Mouse (Mus musculus): ENCODE data around the gene Mief2. TPM values are rescaled to one million over a fixed set of nuclear protein-coding genes. Genes with fewer than 3 reads are reported as not detected.

The Mief2 gene
- total RNA-seq (2014; rRNA removed), result 35.7 and 40.4 TPM in 2 replicates
- polyA plus RNA-seq (2015; fragmentation: Nextera tagmentation; extraction: Ambion mirVana), result 25.4 and 26.5 TPM in 2 replicates

DNA sequence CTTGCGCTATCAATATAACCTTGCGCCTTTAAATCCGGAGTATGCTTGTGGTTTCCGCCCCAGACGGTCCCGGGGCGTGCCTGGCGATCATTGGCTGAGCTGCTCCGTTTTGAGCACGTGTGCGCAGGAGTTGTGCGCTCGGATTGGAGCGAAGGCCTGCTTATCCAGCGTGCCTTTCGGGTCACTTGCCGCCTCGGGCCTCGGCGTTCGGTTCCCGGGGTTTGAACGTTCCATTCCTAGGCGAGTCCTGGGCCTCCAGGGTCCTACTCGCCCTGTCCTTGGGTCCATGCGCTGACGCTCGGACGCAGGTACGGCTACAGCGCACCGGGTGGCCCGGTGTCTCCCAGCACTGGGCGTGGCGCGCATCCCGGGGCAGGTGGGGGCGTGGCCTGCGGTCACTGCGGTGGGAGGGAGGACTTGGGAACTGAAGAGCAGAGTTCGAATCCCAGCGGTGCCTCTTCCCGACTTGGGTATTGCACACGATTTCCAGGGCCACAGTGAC is at the start of gene Mief2:
Gene Mief2, plus strand, starts transcription at position 139 of the 502 bp plus-strand sequence.
- Histone ChIP-seq H3K9ac (peak within 1 kb of the TSS; percentile 78), H3K9me3 (ENCODE audit: low read length) (no peaks in the 10 kb centered on the region), H3K4me2 (ENCODE audit: low read depth) (peak within 1 kb of the TSS; percentile 73), H3K4me1 (ENCODE audit: insufficient read depth) (peaks cover 10% of the 10 kb centered on the region), H3K27ac (ENCODE audit: low read depth, low read length) (peak within 1 kb of the TSS; percentile 90), H3K4me3 (ENCODE audit: low read depth, low read length) (peak within 1 kb of the TSS; percentile 71), H3K27me3 (ENCODE audit: insufficient read depth, low read length) (no peaks in the 10 kb centered on the region), H3K36me3 (ENCODE audit: insufficient read depth) (peaks cover 44% of the 10 kb centered on the region)
- under 1% methylated on average over 44 of the region's 44 CpGs for WGBS
- ATAC-seq (peak; percentile 98), DNase-seq (peak; percentile 97)
- TF ChIP-seq CTCF (IDR thresholded peaks at IDR 0.05; ENCODE audit: low read depth), result no peak

DNA sequence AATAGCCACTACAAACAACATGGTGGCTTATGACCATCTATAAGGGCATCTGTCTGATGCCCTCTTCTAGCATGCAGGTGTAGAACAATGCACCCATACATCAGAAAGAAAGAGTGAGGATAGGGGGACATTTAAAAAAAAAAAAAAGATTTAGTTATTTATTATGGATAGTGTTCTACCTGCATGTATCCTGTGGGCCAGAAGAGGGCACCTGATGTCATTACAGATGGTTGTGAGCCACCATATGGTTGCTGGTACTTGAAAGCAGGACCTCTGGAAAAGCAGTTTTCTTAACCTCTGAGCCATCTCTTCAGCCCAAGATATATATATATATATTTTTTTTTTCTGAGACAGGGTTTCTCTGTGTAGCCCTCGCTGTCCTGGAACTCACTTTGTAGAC is 32.0 kb upstream of the Mief2 start:
- no peak overlapping the region for H3K27ac ChIP-seq (ENCODE audit: low read depth, low read length)
- no peaks in the 10 kb centered on the region for H3K27me3 ChIP-seq (ENCODE audit: insufficient read depth, low read length)
- no peaks in the 10 kb centered on the region for H3K36me3 ChIP-seq (ENCODE audit: insufficient read depth)
- no peak for TF ChIP-seq CTCF (IDR thresholded peaks at IDR 0.05; ENCODE audit: low read depth)
- H3K9ac ChIP-seq, result no peak overlapping the region
- DNase-seq, result no peak
- H3K9me3 ChIP-seq (ENCODE audit: low read length), result no peaks in the 10 kb centered on the region
- no peak overlapping the region for H3K4me2 ChIP-seq (ENCODE audit: low read depth)
- 92% methylated on average over 1 of the region's 1 CpGs for WGBS
- no peak for ATAC-seq
- no peak overlapping the region for H3K4me3 ChIP-seq (ENCODE audit: low read depth, low read length)
- H3K4me1 ChIP-seq (ENCODE audit: insufficient read depth), result peaks cover 17% of the 10 kb centered on the region

DNA sequence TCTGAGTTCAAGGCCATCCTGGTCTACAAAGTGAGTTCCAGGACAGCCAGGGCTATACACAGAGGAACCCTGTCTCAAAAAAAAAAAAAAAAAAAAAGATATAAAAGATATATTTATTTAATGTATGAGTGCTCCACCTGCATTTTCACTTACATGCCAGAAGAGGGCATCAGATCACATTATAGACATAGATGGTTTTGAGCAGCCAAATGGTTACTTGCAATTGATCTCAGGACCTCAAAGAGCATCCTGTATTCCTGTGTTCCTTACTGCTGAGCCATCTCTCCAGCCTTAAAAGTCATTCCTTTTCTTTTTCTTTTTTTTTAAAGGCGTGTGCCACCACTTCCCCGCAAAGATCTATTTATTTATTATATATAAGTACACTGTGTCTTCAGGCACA is 30.6 kb upstream of the Mief2 start:
- ATAC-seq, result no peak
- TF ChIP-seq CTCF (IDR thresholded peaks at IDR 0.05; ENCODE audit: low read depth), result peak; percentile 48
- WGBS, result 69% methylated on average over 2 of the region's 2 CpGs
- Histone ChIP-seq H3K27ac (ENCODE audit: low read depth, low read length) (no peak overlapping the region), H3K4me2 (ENCODE audit: low read depth) (no peak overlapping the region), H3K27me3 (ENCODE audit: insufficient read depth, low read length) (no peaks in the 10 kb centered on the region), H3K36me3 (ENCODE audit: insufficient read depth) (no peaks in the 10 kb centered on the region), H3K4me3 (ENCODE audit: low read depth, low read length) (no peak overlapping the region), H3K9ac (no peak overlapping the region), H3K9me3 (ENCODE audit: low read length) (no peaks in the 10 kb centered on the region), H3K4me1 (ENCODE audit: insufficient read depth) (peaks cover 18% of the 10 kb centered on the region)
- DNase-seq, result peak; percentile 30

DNA sequence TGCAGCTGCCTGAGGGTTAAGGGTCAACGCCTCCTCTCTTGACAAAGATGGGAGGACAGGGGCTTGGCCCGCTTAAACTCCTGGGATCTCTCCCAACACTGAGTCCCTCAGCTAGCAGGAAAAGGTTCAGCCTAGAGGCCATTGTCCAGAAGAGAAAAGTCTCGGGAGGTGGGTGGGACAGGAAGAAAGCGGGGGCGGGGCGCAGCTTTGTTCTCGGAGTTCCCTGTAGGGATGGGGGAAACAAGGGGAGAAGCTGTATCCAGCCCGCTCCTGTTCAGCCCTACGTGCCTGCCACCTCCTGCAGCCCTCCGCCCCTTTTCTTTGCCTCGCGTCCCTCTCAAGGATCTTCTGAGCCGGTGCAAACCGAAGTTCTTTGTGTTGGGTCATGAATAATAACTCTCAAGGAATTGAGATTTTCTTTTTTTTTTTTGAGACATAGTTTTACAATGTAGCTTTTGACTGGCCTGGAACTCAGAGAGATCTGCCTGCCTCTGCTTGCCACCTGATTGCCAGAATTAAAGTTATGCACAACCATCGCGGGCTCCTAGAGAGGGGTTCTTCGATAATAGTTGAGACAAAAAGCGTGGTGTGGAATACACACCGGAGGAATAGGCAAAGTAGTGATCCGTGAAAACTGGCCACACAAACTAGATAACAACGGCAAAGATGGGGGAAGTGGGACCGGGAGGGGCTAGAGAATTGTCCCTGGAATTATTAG is 29.2 kb upstream of the Mief2 start:
- 2% methylated on average over 22 of the region's 22 CpGs for WGBS
- ATAC-seq, result peak; percentile 19

DNA sequence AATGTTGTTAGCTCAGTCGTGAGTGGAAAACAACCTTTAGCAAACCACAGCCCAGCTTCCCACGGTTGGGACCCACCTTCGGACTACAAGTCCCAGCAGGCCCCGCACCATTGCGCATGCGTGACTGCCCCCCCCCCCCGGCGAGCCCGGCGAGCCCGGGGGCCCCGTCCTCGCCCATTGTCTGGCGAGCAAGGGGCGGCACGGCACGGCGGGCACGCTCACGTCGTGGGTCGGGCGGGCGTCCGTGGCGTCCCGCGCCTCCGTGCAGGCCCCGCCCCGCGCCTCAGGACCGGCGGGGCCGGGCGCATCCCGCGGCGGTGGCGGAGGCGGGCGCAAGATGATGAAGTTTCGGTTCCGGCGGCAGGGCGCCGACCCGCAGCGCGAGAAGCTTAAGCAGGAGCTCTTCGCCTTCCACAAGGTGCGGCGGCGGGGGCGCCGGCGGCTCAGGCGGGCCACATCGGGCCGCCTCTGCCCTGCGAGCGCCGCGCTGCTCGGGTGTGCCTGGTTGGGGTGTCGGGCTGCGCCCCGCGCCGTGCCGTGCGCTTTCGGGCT is 28.6 kb upstream of the Mief2 start, which contains the start of gene Llgl1:
Gene Llgl1, plus strand, starts transcription at position 200 of the 552 bp plus-strand sequence.
- Histone ChIP-seq H3K27ac (ENCODE audit: low read depth, low read length) (peak within 1 kb of the TSS; percentile 81), H3K36me3 (ENCODE audit: insufficient read depth) (peaks cover 5% of the 10 kb centered on the region; the same call in 1 of the 2 replicates), H3K9ac (peak within 1 kb of the TSS; percentile 78), H3K27me3 (ENCODE audit: insufficient read depth, low read length) (no peaks in the 10 kb centered on the region), H3K4me2 (ENCODE audit: low read depth) (peak within 1 kb of the TSS; percentile 86), H3K4me1 (ENCODE audit: insufficient read depth) (peaks cover 18% of the 10 kb centered on the region), H3K9me3 (ENCODE audit: low read length) (no peaks in the 10 kb centered on the region), H3K4me3 (ENCODE audit: low read depth, low read length) (peak within 1 kb of the TSS; percentile 90)
- TF ChIP-seq CTCF (IDR thresholded peaks at IDR 0.05; ENCODE audit: low read depth), result no peak
- ATAC-seq (peak; percentile 94), DNase-seq (peak; percentile 97)
- WGBS, result under 1% methylated on average over 70 of the region's 73 CpGs

More for the DNA sequence above, 29.2 kb upstream of the Mief2 start:
- H3K4me1 ChIP-seq (ENCODE audit: insufficient read depth), result peaks cover 18% of the 10 kb centered on the region
- peak; percentile 56 for DNase-seq
- H3K27me3 ChIP-seq (ENCODE audit: insufficient read depth, low read length), result no peaks in the 10 kb centered on the region
- H3K36me3 ChIP-seq (ENCODE audit: insufficient read depth), result no peaks in the 10 kb centered on the region
- peak overlapping the region; percentile 81 for H3K27ac ChIP-seq (ENCODE audit: low read depth, low read length)
- peak overlapping the region; percentile 90 for H3K4me3 ChIP-seq (ENCODE audit: low read depth, low read length)
- TF ChIP-seq CTCF (IDR thresholded peaks at IDR 0.05; ENCODE audit: low read depth), result no peak
- peak overlapping the region; percentile 78 for H3K9ac ChIP-seq
- H3K9me3 ChIP-seq (ENCODE audit: low read length), result no peaks in the 10 kb centered on the region
- peak overlapping the region; percentile 86 for H3K4me2 ChIP-seq (ENCODE audit: low read depth)

DNA sequence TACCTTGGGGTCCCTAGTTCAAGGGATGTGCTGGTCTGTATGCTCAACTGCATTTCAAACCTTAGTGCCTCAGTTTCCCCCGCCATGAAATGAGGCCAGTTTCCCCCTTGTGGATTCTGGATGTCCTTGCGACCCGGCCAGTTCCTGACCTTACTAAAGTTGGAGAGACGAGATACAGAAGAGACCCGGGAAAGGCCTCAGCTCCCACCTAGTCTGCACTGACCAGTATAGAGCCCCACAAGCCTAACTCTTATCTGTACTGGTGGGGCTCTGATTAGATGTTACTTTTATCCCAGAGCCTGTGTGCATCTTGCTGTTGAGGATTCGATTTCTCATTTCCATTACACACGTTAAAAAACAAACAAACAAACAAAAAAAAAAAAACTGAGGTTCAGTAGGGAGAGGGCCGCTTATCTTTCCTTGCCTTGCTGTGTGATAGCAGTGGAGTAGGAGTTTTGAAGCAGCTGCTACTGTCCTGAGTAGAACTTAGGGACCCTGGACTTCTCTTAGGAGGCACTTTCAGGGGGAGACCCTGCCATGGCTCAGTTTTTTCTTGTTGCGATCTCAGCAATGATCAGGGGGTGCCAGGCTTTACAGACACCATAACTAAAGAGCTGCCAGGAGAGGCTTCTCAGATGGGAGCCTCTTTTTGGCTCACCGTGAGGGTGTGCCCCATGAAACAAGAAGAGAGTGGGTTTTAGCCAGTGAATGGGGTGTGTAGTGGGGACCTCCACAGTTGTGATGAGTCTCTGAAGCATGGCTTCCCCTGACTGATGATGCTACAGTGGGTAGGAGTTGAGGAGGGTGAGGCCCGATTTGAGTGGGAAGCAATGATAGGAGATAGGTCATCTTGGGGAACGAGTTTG is 27.6 kb upstream of the Mief2 start:
- H3K9me3 ChIP-seq (ENCODE audit: low read length), result no peaks in the 10 kb centered on the region
- 0 out of 2 replicates have a peak overlapping the region, but pooled peaks have one; percentile 81 for H3K27ac ChIP-seq (ENCODE audit: low read depth, low read length)
- 0 out of 2 replicates have a peak, but pooled peaks have one; percentile 8 for TF ChIP-seq CTCF (IDR thresholded peaks at IDR 0.05; ENCODE audit: low read depth)
- H3K4me2 ChIP-seq (ENCODE audit: low read depth), result peak overlapping the region; percentile 86
- H3K9ac ChIP-seq, result peak overlapping the region; percentile 78
- ATAC-seq, result no peak
- H3K4me3 ChIP-seq (ENCODE audit: low read depth, low read length), result peak overlapping the region; percentile 90
- peaks cover 18% of the 10 kb centered on the region for H3K4me1 ChIP-seq (ENCODE audit: insufficient read depth)
- H3K36me3 ChIP-seq (ENCODE audit: insufficient read depth), result peaks cover 13% of the 10 kb centered on the region; the same call in 1 of the 2 replicates
- no peak for DNase-seq
- 20% methylated on average over 12 of the region's 12 CpGs for WGBS
- H3K27me3 ChIP-seq (ENCODE audit: insufficient read depth, low read length), result no peaks in the 10 kb centered on the region
